Mouse (Mus musculus): ENCODE data around the gene Sox5. TPM values are rescaled to one million over a fixed set of nuclear protein-coding genes. Genes with fewer than 3 reads are reported as not detected.

The Sox5 gene
- total RNA-seq, 1 experiment from 2014 or later: 0.67 TPM

GRCm38 (mm10) chr6:144398115-144398514 lies 383.7 kb downstream of the Sox5 start:
- ATAC-seq (replicated peaks; ENCODE audit: insufficient number of reproducible peaks, low FRiP score, low TSS enrichment, poor library complexity, severe bottlenecking): no peak

- no peak for ATAC-seq (replicated peaks; ENCODE audit: insufficient number of reproducible peaks, low FRiP score, low TSS enrichment, poor library complexity, severe bottlenecking)
These were observed 388.6 kb downstream of the Sox5 start for GRCm38 (mm10) chr6:144393151-144393550.

DNA sequence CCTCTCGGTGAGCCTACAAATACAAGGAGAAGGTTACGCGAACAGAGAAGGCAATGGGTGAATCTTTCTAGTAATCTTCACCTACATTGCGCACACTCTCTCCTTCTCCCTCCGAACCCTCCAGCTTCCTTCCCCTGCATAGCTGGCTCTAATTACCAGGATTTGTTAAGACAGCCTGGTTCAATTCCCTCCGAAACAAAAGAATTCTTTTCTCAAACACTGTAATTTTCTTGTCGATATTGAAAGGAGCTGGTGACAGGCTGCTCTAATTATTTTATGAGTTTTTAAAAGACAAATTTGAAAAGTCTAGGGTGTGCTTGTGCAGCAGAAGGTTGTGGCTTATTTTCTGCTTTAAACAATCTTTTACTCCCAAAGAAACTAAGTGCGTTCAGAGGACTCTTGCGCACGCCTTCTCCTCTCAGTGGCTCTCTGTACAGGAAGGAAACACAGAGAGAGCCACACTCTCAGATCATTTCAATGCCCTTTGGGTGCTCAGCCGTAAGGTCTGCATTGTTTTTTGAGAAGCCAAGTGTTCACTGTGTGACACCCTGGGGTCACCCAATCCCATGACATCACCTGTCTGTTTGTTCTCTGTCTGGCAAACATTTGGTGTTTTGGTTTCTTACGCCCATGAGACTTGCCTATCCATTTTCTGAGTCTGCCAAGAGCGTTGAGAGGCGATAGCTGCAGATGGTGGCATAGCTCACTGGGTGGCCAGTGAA lies 392.3 kb downstream of the Sox5 start:
- ATAC-seq (replicated peaks; ENCODE audit: insufficient number of reproducible peaks, low FRiP score, low TSS enrichment, poor library complexity, severe bottlenecking): no peak

GRCm38 (mm10) chr6:144387539-144388255 lies 394.1 kb downstream of the Sox5 start:
- ATAC-seq (replicated peaks; ENCODE audit: insufficient number of reproducible peaks, low FRiP score, low TSS enrichment, poor library complexity, severe bottlenecking): no peak

DNA sequence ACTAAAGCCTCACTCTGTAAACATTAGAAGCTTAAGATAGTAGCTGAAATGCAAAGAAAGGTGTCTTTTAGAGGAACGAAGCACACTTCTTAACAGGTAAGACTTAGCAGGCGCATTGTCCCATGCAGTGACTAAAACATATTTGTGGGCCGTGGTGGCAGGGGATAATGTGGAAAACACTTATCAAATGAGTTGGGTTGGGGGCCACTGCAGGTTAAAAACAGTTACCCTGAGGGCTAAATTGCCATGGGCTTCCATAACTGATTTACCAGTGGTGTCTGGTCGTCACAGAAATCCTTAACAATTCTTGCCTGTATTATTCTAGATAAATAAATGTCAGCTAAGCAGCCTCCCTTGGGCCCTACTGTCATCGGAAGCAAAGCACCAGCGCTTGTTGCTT lies 401.1 kb downstream of the Sox5 start:
- no peak for ATAC-seq (replicated peaks; ENCODE audit: insufficient number of reproducible peaks, low FRiP score, low TSS enrichment, poor library complexity, severe bottlenecking)

- no peak for ATAC-seq (replicated peaks; ENCODE audit: insufficient number of reproducible peaks, low FRiP score, low TSS enrichment, poor library complexity, severe bottlenecking)
These were observed 401.6 kb downstream of the Sox5 start for GRCm38 (mm10) chr6:144380171-144380570.

- no peak for ATAC-seq (replicated peaks; ENCODE audit: insufficient number of reproducible peaks, low FRiP score, low TSS enrichment, poor library complexity, severe bottlenecking)
These were observed 407.0 kb downstream of the Sox5 start for GRCm38 (mm10) chr6:144374810-144375209.

- ATAC-seq (replicated peaks; ENCODE audit: insufficient number of reproducible peaks, low FRiP score, low TSS enrichment, poor library complexity, severe bottlenecking): no peak
These were observed 411.1 kb downstream of the Sox5 start for GRCm38 (mm10) chr6:144370699-144371098.

- ATAC-seq (replicated peaks; ENCODE audit: insufficient number of reproducible peaks, low FRiP score, low TSS enrichment, poor library complexity, severe bottlenecking): no peak
These were observed 414.1 kb downstream of the Sox5 start for GRCm38 (mm10) chr6:144367626-144368077.

GRCm38 (mm10) chr6:144361267-144362038 lies 420.3 kb downstream of the Sox5 start:
- no peak for ATAC-seq (replicated peaks; ENCODE audit: insufficient number of reproducible peaks, low FRiP score, low TSS enrichment, poor library complexity, severe bottlenecking)

GRCm38 (mm10) chr6:144357081-144357480 lies 424.7 kb downstream of the Sox5 start:
- ATAC-seq (replicated peaks; ENCODE audit: insufficient number of reproducible peaks, low FRiP score, low TSS enrichment, poor library complexity, severe bottlenecking): no peak

- ATAC-seq (replicated peaks; ENCODE audit: insufficient number of reproducible peaks, low FRiP score, low TSS enrichment, poor library complexity, severe bottlenecking): no peak
These were observed 430.7 kb downstream of the Sox5 start for GRCm38 (mm10) chr6:144351049-144351448.

GRCm38 (mm10) chr6:144343338-144343737 lies 438.4 kb downstream of the Sox5 start:
- ATAC-seq (replicated peaks; ENCODE audit: insufficient number of reproducible peaks, low FRiP score, low TSS enrichment, poor library complexity, severe bottlenecking): no peak

DNA sequence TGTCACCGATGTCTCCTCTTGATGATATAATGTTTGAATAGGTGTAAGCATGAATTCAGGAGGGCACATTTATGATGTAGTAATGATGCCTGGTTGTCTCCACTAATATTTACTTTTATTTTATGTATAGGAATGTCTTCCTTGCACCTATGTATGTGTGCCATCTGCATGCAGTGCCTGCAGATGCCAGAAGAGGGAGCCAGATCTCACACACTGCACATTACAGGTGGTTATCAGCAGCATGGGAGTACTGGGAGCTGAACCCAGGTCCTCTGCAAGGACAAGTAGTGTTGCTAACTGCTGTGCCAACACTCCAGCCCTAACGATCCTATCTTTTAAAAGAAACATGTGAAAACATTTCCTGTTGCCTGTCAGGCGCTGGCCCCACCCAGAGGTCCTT lies 442.2 kb downstream of the Sox5 start:
- no peak for ATAC-seq (replicated peaks; ENCODE audit: insufficient number of reproducible peaks, low FRiP score, low TSS enrichment, poor library complexity, severe bottlenecking)

GRCm38 (mm10) chr6:144339006-144339405 lies 442.8 kb downstream of the Sox5 start:
- ATAC-seq (replicated peaks; ENCODE audit: insufficient number of reproducible peaks, low FRiP score, low TSS enrichment, poor library complexity, severe bottlenecking): no peak

DNA sequence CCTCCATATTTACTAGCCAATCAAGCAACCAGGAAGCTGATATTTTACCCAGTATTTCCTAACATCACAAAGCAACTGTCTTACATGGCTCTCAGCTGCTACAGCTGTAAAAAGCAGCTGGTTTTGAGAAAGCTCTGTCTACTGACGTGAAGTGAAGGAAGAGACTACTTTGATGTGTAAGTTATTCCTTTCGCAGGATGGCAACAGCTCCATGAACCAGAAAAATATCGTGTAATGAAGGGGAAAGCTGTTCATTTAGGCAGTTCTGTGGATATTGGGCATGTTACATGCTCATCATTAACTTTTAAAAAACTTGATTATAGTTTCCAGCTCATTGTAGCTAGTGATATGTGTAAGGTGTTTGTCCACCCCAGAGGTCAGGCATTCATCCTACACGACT lies 443.6 kb downstream of the Sox5 start:
- ATAC-seq (replicated peaks; ENCODE audit: insufficient number of reproducible peaks, low FRiP score, low TSS enrichment, poor library complexity, severe bottlenecking): no peak

DNA sequence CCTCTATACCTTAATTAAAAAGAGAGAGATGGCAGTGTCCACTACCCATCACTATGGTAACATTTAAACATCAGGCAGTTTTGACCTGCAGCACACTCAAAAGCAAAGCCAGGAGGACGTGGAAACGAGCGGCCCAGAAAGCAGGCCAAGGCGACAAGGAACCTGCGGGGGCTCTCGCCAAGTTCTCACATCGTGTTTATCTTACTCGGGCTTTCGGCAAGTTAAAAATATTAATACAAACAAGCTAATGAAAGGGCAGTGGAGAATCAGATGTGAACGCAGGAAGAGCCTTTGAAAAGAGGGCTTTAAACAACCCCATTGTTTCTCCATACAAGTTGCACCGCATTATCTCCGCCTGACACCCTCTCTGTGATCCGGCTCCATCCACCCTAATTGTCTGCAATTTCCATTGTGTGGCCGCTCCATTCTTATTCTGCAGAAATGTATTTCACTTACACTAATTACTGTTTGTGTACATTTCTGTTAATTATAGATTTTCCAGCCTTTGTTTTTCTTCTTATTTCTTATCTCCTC lies 444.3 kb downstream of the Sox5 start:
- no peak for ATAC-seq (replicated peaks; ENCODE audit: insufficient number of reproducible peaks, low FRiP score, low TSS enrichment, poor library complexity, severe bottlenecking)

DNA sequence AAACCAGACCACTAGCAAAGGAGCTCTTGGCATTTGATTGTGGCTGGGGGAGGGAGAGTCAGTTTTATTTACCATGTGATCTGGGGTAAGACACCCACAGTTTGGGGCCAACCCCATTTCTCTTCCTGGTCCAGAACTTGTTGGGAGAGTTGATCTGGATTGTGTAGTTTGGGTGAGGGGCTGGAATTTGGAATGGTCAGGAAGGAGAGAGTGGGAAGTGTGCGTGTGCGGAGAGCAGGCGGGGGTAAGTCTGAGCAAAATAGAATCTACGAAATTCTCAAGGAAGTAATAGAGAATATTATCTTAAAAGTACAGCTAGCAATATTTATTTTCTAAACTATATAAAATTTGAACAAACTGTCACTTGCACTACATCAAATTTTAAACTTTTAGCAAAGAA lies 445.0 kb downstream of the Sox5 start:
- ATAC-seq (replicated peaks; ENCODE audit: insufficient number of reproducible peaks, low FRiP score, low TSS enrichment, poor library complexity, severe bottlenecking): no peak

- ATAC-seq (replicated peaks; ENCODE audit: insufficient number of reproducible peaks, low FRiP score, low TSS enrichment, poor library complexity, severe bottlenecking): no peak
These were observed 448.6 kb downstream of the Sox5 start for GRCm38 (mm10) chr6:144333146-144333545.

All from monocyte, adult 5-6 weeks (primary cell).